13 mouse cellular contexts compared by ENCODE assay signal in the genomic region with DNA sequence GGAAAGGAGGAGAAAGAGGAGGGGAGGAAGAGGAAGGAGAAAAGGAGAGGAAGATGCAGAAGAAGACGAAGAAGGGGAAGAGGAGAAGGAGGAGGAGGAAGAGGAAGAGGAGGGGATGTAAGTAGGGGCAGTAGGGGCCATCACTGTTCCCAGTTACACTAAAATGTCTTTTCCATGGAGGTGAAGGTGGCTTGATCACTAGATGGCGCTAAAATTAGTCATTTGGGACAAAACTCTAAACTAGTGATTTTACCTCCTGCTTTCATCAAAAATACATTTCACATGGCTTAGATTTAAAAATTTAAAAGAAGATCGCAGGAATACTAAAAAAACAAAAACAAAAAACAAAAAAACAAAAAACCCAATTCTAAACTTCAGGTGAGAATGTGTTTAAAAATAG. TPM values are rescaled to one million over a fixed set of nuclear protein-coding genes. Genes with fewer than 3 reads are reported as not detected.
A peak's percentile ranks its signal among the peaks of the same experiment; 100 is the strongest.
DNase-seq lines count a peak whose midpoint lies in the region; ATAC-seq and TF ChIP-seq lines count a peak whose summit lies in the region.
"Had no signal": no experiment of that assay in that cellular context is flagged by ENCODE, and none has a peak within 500 bp of the region (broad histone marks: within the 10 kb centered on the region; RNA-seq: fewer than 3 reads in every experiment).

No protein-coding gene starts in this region.

- peaks cover 49% of the 10 kb centered on the region for H3K4me1 ChIP-seq in forebrain, embryonic 16.5 days (replicated peaks; ENCODE audit: control insufficient read depth, insufficient read depth, low read length)
- H3K4me1 ChIP-seq in forebrain, embryonic 13.5 days, result peaks cover 60% of the 10 kb centered on the region
- peaks cover 4 to 14% of the 10 kb centered on the region in 2 experiments; a peak in 3 of 4 replicates for H3K4me1 ChIP-seq in CH12.LX (ENCODE audit: control insufficient read depth in 1 of 2, insufficient read depth in 2 of 2)
- H3K4me1 ChIP-seq in cortical plate, adult 2 months (ENCODE audit: control insufficient read depth, insufficient read depth, low read length), result peaks cover 4% of the 10 kb centered on the region

- H3K36me3 ChIP-seq in forebrain, embryonic 16.5 days (ENCODE audit: control insufficient read depth, insufficient read depth), result no peaks in the 10 kb centered on the region
- no peaks in the 10 kb centered on the region for H3K36me3 ChIP-seq in forebrain, embryonic 13.5 days (ENCODE audit: poor library complexity, severe bottlenecking)
- no peaks in the 10 kb centered on the region for H3K36me3 ChIP-seq in CH12.LX (replicated peaks in 1 of 2; ENCODE audit: control insufficient read depth in 1 of 2, insufficient read depth in 1 of 2, low read length in 1 of 2)
- H3K36me3 ChIP-seq: heart, embryonic 13.5 days; neural tube, embryonic 13.5 days had no signal

- dilution Hi-C loops in CH12.LX (cut with MboI; ENCODE audit: extremely low pct_ligation_motif_present, extremely low pct_unique_long_range_greater_than_20kb, low sequenced_read_pairs), result no loop called here

- H3K9ac ChIP-seq in forebrain, embryonic 16.5 days (replicated peaks; ENCODE audit: low read depth, low read length), result no peak overlapping the region
- no peak overlapping the region for H3K9ac ChIP-seq in forebrain, embryonic 13.5 days
- no peak overlapping the region for H3K9ac ChIP-seq in CH12.LX (ENCODE audit: insufficient read depth, low read depth)
- H3K9ac ChIP-seq: heart, embryonic 13.5 days; neural tube, embryonic 13.5 days had no signal

- peak; percentile 67 for TF ChIP-seq RAD21 in CH12.LX (IDR thresholded peaks at IDR 0.05; ENCODE audit: low read depth, low read length)

- ATAC-seq in forebrain, embryonic 16.5 days, result no peak
- ATAC-seq in forebrain, embryonic 13.5 days, result no peak

- in situ Hi-C loops in CH12.LX (cut with MboI; ENCODE audit: low pct_ligation_motif_present, low pct_unique_long_range_greater_than_20kb, low sequenced_read_pairs), result no loop called here

- no peaks in the 10 kb centered on the region for H3K27me3 ChIP-seq in forebrain, embryonic 16.5 days (replicated peaks; ENCODE audit: control insufficient read depth, insufficient read depth, low read length)
- peaks cover 13% of the 10 kb centered on the region for H3K27me3 ChIP-seq in forebrain, embryonic 13.5 days
- H3K27me3 ChIP-seq in CH12.LX (replicated peaks), result peaks cover 70% of the 10 kb centered on the region

- WGBS in forebrain, embryonic 16.5 days, result 35% methylated on average over 3 of the region's 3 CpGs
- 41% methylated on average over 3 of the region's 3 CpGs for WGBS in forebrain, embryonic 13.5 days

- intact Hi-C loops in left cerebral cortex, adult 2 months (cut with DNase I), result loop anchor here (2.0 to 5.0 kb wide), 3 partner anchors 107 to 194 kb away; no protein-coding TSS in a partner anchor

- TF ChIP-seq POLR2A in CH12.LX (IDR thresholded peaks at IDR 0.05; ENCODE audit: low read depth, low read length), result no peak
- TF ChIP-seq POLR2A in cortical plate, adult 2 months (IDR thresholded peaks at IDR 0.05; ENCODE audit: extremely low read depth, insufficient read depth, low read length), result no peak

- no peak overlapping the region for H3K27ac ChIP-seq in forebrain, embryonic 16.5 days (ENCODE audit: low read length)
- no peak overlapping the region for H3K27ac ChIP-seq in forebrain, embryonic 13.5 days
- H3K27ac ChIP-seq in left cerebral cortex, adult 2 months, result no peak overlapping the region; the same call in 1 of the 2 replicates
- no peak overlapping the region for H3K27ac ChIP-seq in CH12.LX (ENCODE audit: insufficient read depth, low read depth)
- H3K27ac ChIP-seq in cortical plate, adult 2 months (ENCODE audit: insufficient read depth, low read length), result no peak overlapping the region
- H3K27ac ChIP-seq: heart, embryonic 13.5 days; neural tube, embryonic 13.5 days had no signal

- H3K9me3 ChIP-seq in forebrain, embryonic 16.5 days (ENCODE audit: control insufficient read depth, low read length), result no peaks in the 10 kb centered on the region
- H3K9me3 ChIP-seq in forebrain, embryonic 13.5 days (replicated peaks), result no peaks in the 10 kb centered on the region
- peaks cover 2% of the 10 kb centered on the region for H3K9me3 ChIP-seq in CH12.LX (replicated peaks; ENCODE audit: low read length)
- H3K9me3 ChIP-seq: heart, embryonic 13.5 days; neural tube, embryonic 13.5 days had no signal

- TF ChIP-seq EP300 in CH12.LX (IDR thresholded peaks at IDR 0.05; ENCODE audit: low read length), result no peak

- DNase-seq in left cerebral cortex, adult 2 months (ENCODE audit: extremely low spot score in 1 of 2, low spot score in 2 of 2), result no peak
- DNase-seq in left cerebral cortex, adult 8-10 months (ENCODE audit: low spot score in 2 of 2), result no peak
- DNase-seq in CH12.LX (ENCODE audit: extremely low read depth), result no peak
- DNase-seq in Muller cell, postnatal 12 days (ENCODE audit: inconsistent ontology term), result no peak
- no peak for DNase-seq in right cerebral cortex, postnatal 14 days
- DNase-seq: adrenal gland, postnatal 36 days; right cerebral cortex, postnatal 4 days; thymus, adult 18-20 months had no signal

- no peak overlapping the region for H3K4me3 ChIP-seq in forebrain, embryonic 16.5 days (replicated peaks; ENCODE audit: low read length)
- no peak overlapping the region for H3K4me3 ChIP-seq in forebrain, embryonic 13.5 days
- H3K4me3 ChIP-seq in left cerebral cortex, adult 2 months, result no peak overlapping the region
- no peak overlapping the region for H3K4me3 ChIP-seq in CH12.LX (replicated peaks in 1 of 3; ENCODE audit: low read depth in 2 of 3, low read length in 2 of 3, poor library complexity in 1 of 3)
- H3K4me3 ChIP-seq in cortical plate, adult 2 months (ENCODE audit: insufficient read depth, low read length), result no peak overlapping the region
- H3K4me3 ChIP-seq: heart, embryonic 13.5 days; neural tube, embryonic 13.5 days had no signal

- TF ChIP-seq CTCF in left cerebral cortex, adult 2 months (IDR thresholded peaks at IDR 0.05), result peak; percentile 52
- TF ChIP-seq CTCF in CH12.LX (conservative IDR thresholded peaks at IDR 0.05 in 1 of 2, IDR thresholded peaks at IDR 0.05 in 1 of 2; ENCODE audit: low read depth in 2 of 2, low read length in 2 of 2), result peak in 1 of 2 experiments; percentile 74; a peak in 2 of 4 replicates
- peak; percentile 34; the same call in 1 of the 2 replicates for TF ChIP-seq CTCF in cortical plate, adult 2 months (IDR thresholded peaks at IDR 0.05; ENCODE audit: extremely low read depth, insufficient read depth, low read length)

- H3K79me2 ChIP-seq in CH12.LX (replicated peaks; ENCODE audit: control insufficient read depth, extremely low read depth, insufficient read depth, poor library complexity, severe bottlenecking), result no peaks in the 10 kb centered on the region

- H3K4me2 ChIP-seq in forebrain, embryonic 16.5 days (ENCODE audit: low read length), result peak overlapping the region; percentile 0; the same call in 1 of the 2 replicates
- no peak overlapping the region for H3K4me2 ChIP-seq in forebrain, embryonic 13.5 days
- H3K4me2 ChIP-seq in CH12.LX (ENCODE audit: insufficient read depth, low read depth, poor library complexity, severe bottlenecking), result no peak overlapping the region
- H3K4me2 ChIP-seq: heart, embryonic 13.5 days; neural tube, embryonic 13.5 days had no signal

TF ChIP-seq in CH12.LX, 34 proteins besides CTCF, POLR2A, EP300 and RAD21:
- TF ChIP-seq HCFC1 (IDR thresholded peaks at IDR 0.05; ENCODE audit: low read depth, low read length), result no peak
- no peak for TF ChIP-seq PAX5 (IDR thresholded peaks at IDR 0.05; ENCODE audit: low read length)
- TF ChIP-seq SMC3 (IDR thresholded peaks at IDR 0.05; ENCODE audit: low read depth, low read length), result peak; percentile 63
- TF ChIP-seq POLR2AphosphoS2 (IDR thresholded peaks at IDR 0.05; ENCODE audit: low read depth, low read length), result no peak
- no peak for TF ChIP-seq ELF1 (IDR thresholded peaks at IDR 0.05; ENCODE audit: low read depth, low read length)
- no peak for TF ChIP-seq CHD2 (IDR thresholded peaks at IDR 0.05; ENCODE audit: low read length)
TF ChIP-seq in CH12.LX: peak in this region for 1.

RNA-seq across cellular contexts. Expression of a gene that starts 44.8 kb away (rescaled TPM):
- 55.7 TPM in 2 replicates for polyA plus RNA-seq in forebrain, embryonic 16.5 days (2015; fragmentation: Nextera tagmentation; extraction: Ambion mirVana)
- polyA plus RNA-seq in forebrain, embryonic 13.5 days (2015; fragmentation: Nextera tagmentation; extraction: Ambion mirVana), result 46.8 and 50.7 TPM in 2 replicates
- 10 to 100 TPM in 1 of 2 experiments, 1 to 10 TPM in 1; 8.9 to 10.5 TPM for total RNA-seq in left cerebral cortex, adult 2 months (2021)
- total RNA-seq in left cerebral cortex, adult 8-10 months (2022), result 10 to 100 TPM in 2 of 4 experiments, 1 to 10 TPM in 2; 9.3 to 11.0 (median 9.7) TPM
- 3.7 and 4.5 TPM in 2 replicates for total RNA-seq in CH12.LX (2012; rRNA removed)
- 1.8 and 2.0 TPM in 2 replicates for total RNA-seq in CH12.LX (2014; rRNA removed)
- 1.2 and 1.4 TPM in 2 replicates for polyA plus RNA-seq in CH12.LX (2012; ENCODE audit: insufficient read length, low read depth)
- polyA plus RNA-seq in cortical plate, adult 2 months (2012; rRNA removed), result 12.9 and 13.2 TPM in 2 replicates

RNA-seq across cellular contexts. Expression of a gene that starts 56.1 kb away (rescaled TPM):
- 5.5 and 5.9 TPM in 2 replicates for polyA plus RNA-seq in forebrain, embryonic 16.5 days (2015; fragmentation: Nextera tagmentation; extraction: Ambion mirVana)
- polyA plus RNA-seq in forebrain, embryonic 13.5 days (2015; fragmentation: Nextera tagmentation; extraction: Ambion mirVana), result 4.7 and 4.8 TPM in 2 replicates
- total RNA-seq in left cerebral cortex, adult 2 months (2021), result 10 to 100 TPM; 21.2 to 27.5 TPM
- total RNA-seq in left cerebral cortex, adult 8-10 months (2022), result 10 to 100 TPM; 17.9 to 22.1 (median 19.9) TPM
- 27.8 and 35.4 TPM in 2 replicates for total RNA-seq in CH12.LX (2012; rRNA removed)
- total RNA-seq in CH12.LX (2014; rRNA removed), result 21.3 and 22.8 TPM in 2 replicates
- 32.4 and 38.3 TPM in 2 replicates for polyA plus RNA-seq in CH12.LX (2012; ENCODE audit: insufficient read length, low read depth)
- polyA plus RNA-seq in cortical plate, adult 2 months (2012; rRNA removed), result 19.4 and 19.6 TPM in 2 replicates
